Mouse (Mus musculus) spleen, postnatal 14 days (tissue): ENCODE results near the gene Met.

Source experiments
- DNase-seq, 2 experiments: peaks; one replicate each; pipeline ENCODE4 v3.0.0; 2021 to 2022; ENCODE audit warnings: low spot score in 2 of 2

Gene Met

DNA sequence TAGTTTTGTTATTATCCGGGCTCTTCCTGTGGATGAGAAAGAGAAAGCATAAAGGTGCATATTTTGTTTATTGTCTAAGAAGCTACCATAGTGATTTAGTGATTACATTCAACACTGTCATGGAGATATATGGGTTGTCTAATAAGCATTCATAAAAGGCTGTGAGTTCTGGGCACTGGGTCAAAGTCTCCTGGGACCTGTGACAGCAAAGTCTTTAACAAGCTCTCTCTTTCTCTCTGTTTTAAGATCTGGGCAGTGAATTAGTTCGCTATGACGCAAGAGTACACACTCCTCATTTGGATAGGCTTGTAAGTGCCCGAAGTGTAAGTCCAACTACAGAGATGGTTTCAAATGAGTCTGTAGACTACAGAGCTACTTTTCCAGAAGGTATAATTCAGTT lies 85.2 kb downstream of the Met start:
- DNase-seq, result no peak

DNA sequence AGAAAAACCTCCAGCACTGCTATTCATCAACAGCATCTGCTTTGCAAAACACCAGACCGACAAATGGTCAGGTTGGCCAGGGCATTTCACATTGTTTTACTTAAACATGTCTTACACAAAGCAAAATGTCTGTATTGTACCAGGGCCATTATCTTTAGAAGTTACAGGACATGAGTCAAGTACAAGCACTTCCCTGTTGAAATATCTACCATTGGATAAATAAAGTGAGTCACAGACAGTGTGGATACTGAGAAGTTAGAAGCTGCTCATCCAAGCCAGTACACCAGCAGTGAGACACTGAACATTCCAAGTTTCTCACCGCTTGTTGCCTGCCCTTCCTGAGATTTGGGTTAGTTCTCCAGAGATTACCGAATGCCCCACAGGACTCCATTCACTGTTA lies 86.0 kb downstream of the Met start:
- no peak for DNase-seq

DNA sequence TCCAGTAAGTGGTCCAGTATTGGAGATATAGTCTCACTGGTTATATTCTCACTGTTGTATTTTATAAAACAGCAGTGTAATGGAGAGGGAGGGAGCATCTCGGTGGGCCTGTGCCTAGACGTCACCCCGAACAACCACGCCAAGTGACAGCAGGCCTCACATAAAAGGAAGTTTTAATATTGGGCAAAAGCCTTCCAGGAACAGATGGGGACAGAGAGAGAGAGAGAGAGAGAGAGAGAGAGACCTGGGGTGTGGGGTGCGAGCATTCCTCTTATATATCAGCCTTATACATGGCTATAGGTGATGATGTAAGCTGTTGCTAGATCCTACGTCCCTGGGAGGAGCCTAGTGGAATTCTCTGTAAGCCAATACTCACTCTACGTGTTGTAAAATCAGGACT lies 90.7 kb downstream of the Met start:
- DNase-seq, result no peak

DNA sequence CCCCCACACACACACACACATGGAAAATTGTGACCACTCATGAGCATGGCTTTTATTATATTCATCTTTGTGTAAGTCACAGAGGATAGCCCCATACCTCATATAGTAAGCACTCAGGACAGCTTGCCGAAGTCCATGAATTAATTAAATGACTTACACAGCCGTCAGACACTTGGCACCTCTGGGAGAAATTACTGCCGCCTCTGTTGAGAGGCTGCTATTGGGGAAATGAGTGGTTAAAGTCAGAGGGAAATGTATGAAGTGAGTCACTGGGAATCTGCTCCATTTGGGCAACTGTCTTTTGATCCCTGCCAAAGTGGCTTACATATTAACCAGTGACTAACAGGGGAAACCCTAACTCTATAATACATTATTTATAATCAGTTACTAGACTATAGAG lies 91.2 kb downstream of the Met start:
- no peak for DNase-seq

DNA sequence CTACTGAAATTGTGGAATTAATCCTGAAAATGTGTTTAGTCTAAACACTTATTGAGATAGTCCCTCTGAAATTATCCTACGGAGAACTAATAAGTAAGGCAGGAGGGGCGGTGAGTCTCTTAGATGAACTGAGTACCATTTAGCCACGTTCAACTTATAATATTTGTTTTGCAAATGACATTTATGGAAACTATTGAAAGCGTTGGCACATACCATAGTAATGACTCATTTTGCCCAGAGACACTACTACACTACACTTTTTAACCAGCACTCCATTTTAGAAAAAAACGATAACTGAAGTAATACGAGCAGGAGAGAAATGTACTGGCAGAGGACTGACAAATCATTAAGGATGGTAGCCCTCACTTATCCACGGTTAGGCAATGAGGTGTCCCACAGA lies 92.1 kb downstream of the Met start:
- DNase-seq, result no peak

DNA sequence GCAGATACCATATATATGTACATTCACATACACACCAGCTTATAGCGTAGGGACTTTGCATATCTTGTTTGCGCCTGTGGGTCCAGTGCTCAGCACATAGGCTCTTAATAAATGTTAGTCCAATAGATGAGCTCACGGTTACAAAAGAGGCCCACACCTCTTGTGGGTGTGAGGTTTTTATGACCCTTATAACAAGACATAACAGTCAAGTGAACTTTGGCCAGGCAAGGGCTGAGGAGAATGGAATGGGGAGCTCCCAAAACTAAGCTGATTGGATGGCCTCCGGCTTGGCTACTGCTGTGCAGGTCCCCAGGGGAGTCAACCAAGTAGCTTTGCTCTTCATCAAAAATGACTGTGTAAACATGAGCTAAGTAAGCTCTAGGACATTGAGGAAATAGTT lies 96.1 kb downstream of the Met start:
- DNase-seq, result no peak

DNA sequence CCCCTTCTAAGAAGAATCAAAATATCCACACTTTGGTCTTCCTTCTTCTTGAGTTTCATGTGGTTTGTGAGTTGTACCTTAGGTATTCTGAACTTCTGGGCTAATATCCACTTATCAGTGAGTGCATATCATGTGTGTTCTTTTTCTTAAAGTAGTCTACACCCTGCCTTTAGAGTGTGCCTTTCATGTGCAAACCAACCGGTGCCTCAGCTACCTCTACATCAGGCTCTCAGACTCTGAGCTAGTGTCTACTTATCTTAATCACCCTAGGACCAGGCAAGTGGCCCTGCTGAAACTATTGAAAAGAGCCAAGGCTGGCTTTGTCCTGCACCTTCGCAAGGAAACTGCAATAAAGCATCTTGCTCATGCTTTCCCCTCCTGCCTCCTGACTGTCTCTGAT lies 97.7 kb downstream of the Met start:
- DNase-seq, result no peak

DNA sequence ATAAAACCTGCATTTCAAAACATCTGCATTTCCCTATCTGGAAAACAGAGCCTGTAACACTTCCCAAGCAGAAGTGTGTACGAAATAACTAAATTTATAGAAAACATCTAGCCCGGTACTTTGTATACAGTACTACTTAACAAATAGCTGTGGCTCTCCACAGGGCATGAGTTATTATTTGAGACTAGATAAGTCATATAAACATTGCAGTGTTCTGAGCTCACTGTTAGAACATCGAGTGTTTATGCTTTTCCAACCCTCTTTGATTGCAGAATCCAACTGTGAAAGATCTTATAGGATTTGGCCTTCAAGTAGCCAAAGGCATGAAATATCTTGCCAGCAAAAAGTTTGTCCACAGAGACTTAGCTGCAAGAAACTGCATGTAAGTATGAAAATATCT lies 98.3 kb downstream of the Met start:
- DNase-seq, result no peak

DNA sequence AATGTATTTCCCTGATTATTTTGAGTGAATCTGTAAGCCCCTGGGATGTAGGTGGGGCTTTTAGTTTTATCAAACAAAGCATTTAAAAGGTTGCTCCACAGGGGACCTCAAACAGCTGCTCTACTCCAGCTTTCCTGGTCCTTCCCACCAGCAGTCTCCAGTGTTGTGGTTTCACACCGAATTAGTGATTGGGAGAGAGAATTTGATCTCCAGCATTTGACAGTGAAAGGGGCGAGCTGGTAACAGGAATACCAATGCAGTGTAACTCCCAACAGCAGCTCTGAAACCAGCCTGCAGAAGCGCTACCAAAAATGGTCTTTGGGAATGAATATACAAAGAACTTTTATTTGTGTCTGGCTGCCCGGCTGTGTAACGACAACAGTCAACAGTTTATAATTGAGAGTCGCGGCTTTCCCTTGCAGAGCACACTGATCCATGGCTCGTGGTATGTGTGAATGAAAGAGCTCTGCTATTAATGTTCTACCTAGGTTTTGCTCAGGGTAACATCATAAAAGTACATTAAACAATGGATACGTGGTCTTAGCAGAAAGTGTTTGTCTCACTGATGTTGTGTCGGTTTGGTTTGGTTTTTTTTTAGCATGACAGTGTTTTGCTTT lies 99.0 kb downstream of the Met start:
- DNase-seq, result no peak

DNA sequence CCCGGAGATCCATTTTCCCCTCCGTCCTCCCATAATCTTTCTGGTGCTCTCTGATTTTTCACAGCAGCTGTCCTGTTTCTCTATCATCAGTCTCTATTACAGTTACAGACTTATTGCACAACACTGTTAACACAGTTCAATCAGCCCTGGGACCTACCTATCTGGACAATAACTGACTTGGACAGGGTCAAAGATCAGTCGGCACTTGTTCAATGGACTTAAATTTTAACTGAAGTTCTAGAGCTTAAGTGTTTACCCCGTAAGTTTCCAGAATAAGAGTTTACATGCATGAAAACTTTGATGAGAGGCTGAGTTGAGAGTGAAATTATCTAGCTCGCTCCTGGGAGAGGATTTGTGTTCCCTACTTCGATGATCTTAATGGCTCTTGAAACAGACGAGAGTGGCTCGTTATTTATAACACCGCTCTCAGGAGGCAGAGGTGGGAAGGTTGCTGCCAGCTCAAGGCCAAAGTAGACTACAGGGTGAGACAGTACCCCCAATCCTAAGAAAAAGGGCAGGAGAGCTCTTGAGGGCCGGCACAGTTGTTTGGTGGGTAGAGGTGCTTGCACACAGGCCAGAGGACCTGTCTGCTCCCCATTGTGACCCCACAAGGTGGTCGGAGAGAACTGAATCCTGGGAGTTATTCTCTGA lies 105.2 kb downstream of the Met start:
- no peak for DNase-seq

DNA sequence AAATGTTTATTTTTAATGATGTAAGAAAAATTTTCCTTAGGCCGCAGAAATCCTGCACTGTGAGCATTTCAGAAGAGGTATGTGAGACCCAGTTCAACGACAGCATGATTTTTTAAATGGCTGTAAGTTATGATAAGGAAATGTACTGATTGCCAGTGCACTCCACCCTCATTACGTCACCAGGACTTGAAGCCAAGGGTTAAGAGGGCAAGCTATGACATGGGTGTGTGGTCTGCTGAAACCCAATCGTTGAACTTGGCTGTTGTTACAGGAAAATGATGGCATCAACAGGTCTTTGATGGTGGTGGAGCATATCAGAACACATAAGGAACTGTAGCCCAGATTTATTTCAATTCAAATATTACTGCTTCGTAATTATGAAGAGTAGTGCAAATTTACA lies 109.6 kb downstream of the Met start:
- DNase-seq, result no peak

DNA sequence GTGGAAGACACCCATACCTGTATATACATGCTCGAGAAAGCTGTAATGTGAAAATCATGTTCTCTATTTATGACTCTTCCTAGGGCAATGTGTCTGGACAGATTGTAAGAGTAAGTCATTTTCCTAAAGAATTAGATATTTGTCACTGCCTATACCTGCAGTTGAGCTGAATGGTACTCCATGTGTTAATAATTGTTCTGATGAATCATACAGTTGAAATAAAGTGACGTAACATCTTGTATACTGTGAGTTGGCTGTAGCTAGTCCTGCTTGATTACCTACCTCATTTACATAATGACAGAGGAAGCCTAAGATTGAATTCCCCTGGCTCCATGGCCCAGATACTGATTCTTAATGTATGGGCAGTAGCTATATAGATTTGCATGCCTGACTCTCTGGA lies 110.1 kb downstream of the Met start:
- DNase-seq, result no peak

DNA sequence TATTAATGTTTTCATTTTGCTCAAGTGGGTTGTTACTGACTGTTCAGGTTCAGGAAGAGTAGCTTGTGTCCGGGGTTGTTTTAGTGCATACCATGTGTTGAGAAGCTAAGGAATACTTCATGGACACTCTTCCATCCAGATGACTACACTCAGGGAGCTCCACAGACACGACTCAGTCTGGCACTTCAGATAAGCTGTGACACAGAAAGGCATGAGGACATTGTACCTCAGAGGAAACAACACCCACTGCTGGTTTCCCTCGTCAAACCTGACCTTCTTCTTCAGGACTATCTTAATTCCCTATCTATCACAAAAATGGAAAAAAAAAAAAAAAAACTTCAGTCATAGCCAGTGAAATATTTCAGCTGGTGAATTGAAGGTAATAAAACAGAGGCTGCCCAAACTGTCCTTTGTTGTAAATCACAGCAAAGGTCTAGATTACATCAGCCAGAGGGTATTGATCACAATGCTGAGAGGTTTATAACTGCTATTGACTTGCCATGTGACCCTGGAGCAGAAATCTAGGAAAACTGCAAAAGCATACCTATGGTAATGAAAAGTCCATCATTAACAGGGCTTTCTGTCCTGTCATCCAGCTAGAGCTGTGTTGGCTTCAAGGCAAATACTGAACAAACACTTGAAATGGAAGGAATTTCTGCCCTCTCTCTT lies 114.6 kb downstream of the Met start:
- no peak for DNase-seq

DNA sequence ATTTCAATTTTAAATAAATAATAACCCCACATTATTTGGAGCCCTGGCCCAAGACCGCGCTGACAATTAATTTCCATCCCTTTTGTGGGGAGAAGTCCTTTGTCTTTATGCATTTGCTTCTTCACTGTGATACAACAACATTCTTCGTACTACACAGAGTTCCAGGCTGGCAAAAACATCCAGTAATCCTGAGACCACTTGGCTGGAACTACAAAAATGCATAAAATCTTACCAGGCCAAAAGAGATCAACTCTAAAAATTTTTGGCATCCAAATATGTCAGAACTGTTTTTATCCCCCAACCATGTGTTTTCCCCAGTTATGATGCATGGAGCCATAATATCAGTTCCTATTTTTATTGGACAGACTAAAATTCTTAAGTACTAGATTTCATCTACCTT lies 116.7 kb downstream of the Met start:
- DNase-seq, result no peak

DNA sequence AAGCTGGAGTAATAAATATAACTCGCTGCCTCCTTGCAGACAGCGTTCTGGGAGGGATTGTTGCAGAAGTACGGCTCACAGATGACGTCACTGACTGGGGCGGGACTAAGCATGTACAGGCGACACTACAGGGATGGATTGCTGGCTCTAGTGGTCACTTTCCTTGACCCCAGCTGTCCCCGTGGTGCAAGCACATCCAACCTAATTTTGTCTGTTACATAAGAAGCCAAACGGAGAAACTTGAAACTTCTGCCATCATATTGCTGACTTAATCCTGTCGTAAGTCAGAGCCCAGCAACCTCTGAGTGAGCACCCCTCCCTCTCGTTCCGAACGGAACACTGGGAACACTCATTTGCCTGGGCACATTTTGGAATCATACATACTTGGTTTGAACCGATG lies 120.4 kb downstream of the Met start:
- DNase-seq, result peak in 1 of 2 experiments; percentile 5

DNA sequence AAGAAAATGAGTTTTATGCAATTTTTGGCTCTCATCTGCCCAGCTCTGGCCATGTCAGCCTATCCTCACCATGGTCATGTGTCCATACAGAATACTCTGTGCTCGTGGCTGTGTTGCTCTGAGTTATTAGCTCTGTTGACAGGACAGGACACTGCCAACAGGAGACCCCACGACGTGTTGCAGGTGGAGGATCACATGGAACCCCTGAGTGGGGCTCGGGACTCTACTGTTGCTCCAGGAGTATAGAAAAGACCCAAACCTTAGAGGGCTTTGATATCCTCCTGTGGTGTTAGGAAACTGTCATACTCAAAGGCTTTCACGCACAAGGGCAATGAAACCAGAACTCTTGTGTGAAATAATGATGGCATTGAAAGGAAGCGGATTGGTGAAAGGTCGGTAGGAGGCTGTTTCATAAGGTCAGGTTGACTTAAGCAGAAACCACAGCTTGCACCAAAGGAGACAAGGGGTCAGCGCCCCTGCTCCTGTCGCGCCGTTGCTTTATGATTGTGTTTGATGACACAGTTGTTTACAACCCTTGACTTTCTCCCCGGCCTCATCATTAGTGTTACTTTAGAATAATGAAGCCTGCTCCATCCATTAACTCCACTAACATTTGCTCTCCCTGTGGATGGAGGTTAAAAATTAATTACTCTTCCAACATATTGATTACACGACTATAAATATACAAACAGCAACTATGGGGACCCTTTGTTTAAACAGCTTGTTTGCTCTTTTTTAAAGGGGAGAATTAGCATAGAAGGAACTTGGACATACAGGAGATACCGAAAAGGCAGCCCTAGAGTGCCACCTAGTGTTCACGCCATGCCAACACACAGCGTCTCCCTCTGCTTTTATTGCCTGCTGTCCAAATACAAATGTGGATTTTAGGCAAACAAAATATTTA lies 125.7 kb downstream of the Met start:
- peak; percentile 16 to 61 for DNase-seq

DNA sequence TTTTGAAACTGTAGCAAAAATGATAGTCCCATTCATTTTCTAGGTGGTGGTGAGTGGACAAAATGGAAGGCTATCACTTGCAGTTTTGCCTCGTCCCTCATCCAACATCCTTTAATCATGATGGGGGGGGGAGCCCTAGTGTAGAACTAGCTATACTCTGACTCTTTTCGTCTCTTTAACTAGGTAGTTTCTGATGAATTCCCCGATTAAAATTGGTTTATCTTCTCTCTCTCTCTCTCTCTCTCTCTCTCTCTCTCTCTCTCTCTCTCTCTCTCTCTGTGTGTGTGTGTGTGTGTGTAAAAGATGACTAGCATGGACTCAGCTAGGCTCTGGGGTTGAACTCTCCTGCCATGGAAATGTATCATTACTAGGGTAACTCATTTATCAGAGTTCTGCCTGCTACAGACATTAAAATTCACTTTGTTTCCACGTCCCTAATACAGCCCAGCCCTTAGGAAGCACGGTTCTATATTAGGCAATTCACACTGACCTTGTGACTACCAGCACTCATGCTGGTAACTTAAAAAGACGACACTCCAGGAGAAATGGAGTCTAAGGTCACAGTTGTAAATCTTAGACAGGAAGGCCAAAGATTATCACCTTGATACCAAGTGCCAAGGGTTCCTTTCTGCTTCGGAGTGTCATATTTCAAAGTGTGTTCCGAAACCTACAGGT lies 126.5 kb downstream of the Met start:
- no peak for DNase-seq

DNA sequence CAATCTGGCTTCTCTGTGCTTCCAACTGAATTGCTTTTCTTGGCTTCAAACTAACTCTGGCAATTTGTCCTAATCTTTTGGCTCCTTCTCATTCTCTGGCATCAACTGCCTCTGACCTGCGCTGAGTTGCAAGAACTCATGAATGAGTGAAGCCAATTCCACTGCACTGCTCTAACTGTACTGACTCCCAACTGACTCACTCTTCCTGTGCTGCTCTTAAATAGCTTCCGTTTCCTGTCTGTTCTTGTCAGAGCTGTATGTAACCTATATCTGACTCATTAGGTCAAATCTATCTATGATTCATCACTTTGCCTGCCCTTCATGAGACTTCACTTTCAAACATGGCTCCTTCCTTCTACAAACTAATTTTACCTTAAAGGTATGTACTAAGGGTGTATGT lies 130.4 kb downstream of the Met start:
- no peak for DNase-seq

DNA sequence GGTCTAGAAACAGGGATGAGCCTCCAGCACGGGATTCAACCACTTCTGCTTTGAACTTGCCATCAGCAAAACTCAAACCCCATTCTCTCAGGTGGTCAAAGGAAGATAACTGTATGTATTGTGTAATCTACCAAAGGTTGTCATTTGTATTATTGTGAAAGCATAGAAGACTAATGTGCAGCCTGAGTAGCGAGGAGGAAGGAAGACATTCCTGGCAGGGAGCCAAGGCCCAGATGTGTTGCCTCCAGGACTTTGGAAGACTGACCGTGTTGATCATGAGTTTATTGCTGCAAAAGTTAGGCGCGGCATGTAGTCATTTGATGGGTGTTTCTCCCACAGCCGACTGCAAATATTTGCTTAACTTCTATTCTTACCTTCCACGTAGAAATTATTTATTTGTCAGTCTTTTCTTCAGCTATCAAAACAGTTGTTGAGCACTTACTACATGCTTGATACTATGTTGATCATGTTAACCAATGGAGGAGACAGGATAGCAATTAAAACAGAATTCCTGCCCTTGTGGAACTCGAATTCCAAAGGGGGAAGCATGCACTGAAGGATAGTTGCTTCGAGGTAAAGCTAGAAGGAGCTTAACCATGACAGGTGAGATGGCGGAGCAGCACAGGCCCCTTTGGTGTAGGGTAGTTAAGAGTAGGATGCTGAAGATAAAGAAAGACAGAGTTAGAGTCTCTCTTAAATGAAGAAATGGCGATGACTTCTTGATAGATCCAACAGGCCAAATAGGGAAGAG lies 132.3 kb downstream of the Met start:
- DNase-seq, result no peak

DNA sequence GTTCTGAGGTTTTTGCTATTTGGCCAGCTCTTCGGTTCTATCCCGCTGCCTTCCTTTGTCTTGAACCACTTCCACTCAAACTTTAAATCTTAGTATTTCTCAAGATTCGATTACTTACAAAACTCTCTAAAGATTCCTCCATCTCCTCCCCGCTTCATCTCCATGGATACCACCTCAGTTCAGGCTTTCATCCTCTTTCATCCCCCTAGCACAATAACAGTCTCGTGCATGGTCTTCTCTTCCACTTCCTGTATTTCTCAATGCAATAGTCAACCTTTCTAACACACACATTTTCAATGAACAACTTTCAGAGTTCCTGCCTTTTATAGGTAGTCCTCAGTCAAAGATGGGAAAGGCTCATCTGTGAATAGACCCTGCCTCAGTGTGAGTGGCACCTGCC lies 135.8 kb downstream of the Met start:
- no peak for DNase-seq

DNA sequence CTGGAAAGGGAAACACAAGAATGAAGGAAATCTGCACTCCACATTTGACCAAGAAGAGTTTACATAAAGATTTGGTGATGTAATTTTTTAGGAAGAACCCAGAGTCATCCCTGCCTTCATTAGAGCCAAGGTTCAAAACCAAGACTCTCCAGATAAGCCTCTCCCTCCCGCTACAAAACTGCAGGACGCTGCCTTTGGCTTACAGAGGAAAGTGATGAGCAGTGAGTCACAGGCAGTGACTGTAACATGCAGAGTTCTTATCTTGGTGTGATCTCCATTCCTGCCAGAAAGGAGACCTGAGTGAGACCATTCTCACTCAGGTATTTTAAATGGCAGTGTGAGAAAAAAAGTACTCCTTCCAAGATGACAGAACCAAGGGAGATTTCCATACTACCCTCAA lies 137.9 kb downstream of the Met start:
- no peak for DNase-seq
